Mouse (Mus musculus) liver, embryonic 18 days (tissue): ENCODE results near the gene Mad2l2. TPM values are rescaled to one million over a fixed set of nuclear protein-coding genes. Genes with fewer than 3 reads are reported as not detected.

ENCODE experiments used
- polyA plus RNA-seq: library from polyadenylated mRNA; depleted of rRNA; stranded (reverse); fragments of >200 nt; gene quantifications from 2 replicates; pipeline ENCODE4 v1.2.3, GENCODE M21; 2012; rRNA removed

Gene Mad2l2
- polyA plus RNA-seq = 12.2 and 13.0 TPM in 2 replicates

GRCm38 (mm10) chr4:148130133-148130532 lies at the start of gene Mad2l2:
Gene Mad2l2 (plus strand): TSS chr4:148130384.

GRCm38 (mm10) chr4:148087907-148088527 lies 42.2 kb upstream of the Mad2l2 start, which contains the start of gene Agtrap:
Gene Agtrap (minus strand): TSS chr4:148088031.

DNA sequence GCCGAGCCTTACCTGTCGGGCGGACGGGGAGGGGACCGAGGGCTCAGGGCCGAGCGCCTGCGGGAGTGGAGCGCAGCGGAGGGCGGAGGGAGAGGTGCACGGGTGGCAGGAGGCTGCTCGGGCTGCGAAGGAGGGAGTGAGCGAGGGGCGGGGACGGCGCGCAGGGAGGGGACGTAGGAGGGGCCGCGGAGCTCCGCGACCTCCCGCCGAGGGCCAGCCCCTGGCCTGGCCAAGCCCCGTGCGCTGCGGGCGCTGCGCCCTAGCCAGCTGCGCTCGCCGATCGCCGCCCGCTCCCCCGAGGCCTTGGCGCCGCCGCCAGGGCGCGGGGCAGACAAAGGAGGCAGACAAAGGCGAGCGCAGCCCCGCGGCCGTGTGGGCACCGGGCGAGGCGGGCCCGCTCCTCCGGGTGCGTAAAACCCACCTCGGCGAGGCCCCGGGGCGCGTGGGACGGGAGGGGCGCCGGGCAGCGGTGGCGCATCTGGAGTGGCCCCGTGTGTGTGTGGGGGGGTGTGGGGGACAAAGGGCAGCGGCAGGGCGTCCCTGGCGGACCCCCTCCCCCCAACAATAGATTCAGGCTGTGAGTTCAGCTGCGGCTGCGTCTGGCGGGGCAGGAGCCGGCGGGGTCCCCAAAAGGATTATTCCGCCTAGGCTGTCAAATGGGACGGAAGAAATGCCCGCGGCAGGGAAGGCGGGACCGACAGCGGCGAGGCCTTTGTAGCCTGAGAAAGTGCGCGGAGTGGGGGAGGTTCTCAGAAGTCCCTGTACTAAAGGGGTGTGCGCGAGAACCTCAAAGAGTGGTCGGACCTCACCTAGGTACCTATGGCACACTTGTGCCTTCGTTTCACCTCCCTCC lies 603 bp downstream of the Mad2l2 start, which contains the start of gene Draxin:
Gene Draxin (minus strand): TSS at position 138 of the 853 bp plus-strand sequence.

GRCm38 (mm10) chr4:148151267-148152168 lies 21.3 kb downstream of the Mad2l2 start, which contains the start of gene Fbxo6:
Gene Fbxo6 (minus strand): TSS chr4:148152140.

DNA sequence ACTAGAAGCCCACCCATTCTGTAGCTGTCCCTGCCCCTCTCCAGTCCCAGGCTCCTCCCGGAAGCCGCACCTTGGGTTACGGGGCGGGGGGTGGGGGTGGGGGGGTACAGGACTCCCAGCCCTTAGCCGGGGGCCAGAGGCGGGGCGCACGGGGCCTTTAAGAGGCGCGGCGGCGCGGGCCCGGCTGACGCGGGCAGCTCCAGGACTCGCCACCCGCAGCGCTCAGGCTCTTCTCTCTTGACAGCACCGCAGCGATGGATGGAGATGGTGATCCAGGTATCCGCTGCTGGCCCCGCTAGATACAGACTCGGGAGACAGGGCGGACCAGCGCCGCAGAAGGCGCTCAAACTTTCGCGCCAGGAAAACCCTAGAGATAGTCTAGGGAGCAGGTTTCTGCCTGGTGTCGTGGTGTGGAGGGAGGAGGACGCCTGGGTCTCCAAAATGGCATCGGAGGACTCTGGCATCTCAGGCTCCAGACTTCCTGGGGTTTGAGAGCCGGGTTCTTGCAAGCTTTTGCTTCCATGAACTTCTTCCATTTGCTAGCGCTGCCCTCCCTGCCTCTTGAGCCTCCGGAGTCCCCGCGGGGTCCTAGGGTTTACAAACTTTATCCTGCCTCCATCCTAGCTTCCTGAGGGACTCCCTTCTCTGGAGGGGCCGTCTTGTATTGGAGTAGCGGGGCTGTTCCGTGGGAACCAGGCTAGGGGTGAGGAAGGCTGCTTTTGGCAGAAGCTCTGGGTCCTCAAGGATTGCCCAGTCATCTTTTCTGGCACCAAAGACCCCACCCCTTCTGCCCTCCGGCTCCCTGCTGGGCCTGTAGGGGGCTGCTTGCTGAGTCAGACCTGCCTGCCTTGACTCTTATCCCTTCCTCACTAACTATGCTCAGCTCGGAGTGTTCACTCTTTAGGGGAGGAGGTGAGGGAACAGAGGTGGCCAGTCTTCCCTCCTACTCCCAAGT lies 30.5 kb downstream of the Mad2l2 start, which contains the start of the genes Fbxo44 and Fbxo2:
Gene Fbxo44 (minus strand): TSS at position 47 of the 955 bp plus-strand sequence.
Gene Fbxo2 (plus strand): TSS at position 186 of the 955 bp plus-strand sequence.

Other genes starting within 250 kb of the Mad2l2 start
- 9.5 and 11.6 TPM in 2 replicates for gene Mfn2, start 225.7 kb upstream of the Mad2l2 start, polyA plus RNA-seq
- 17.1 and 17.6 TPM in 2 replicates for gene Plod1, start 193.6 kb upstream of the Mad2l2 start, polyA plus RNA-seq
- gene 2510039O18Rik, start 189.5 kb upstream of the Mad2l2 start, polyA plus RNA-seq = 20.5 and 23.8 TPM in 2 replicates
- not detected in 2 replicates for gene Nppb, start 144.6 kb upstream of the Mad2l2 start, polyA plus RNA-seq
- gene Nppa, start 129.7 kb upstream of the Mad2l2 start, polyA plus RNA-seq = not detected in 2 replicates
- 3.3 and 3.8 TPM in 2 replicates for gene Clcn6, start 91.6 kb upstream of the Mad2l2 start, polyA plus RNA-seq
- gene Mthfr, start 91.3 kb upstream of the Mad2l2 start, polyA plus RNA-seq = 16.6 and 18.3 TPM in 2 replicates
- 5.1 and 5.6 TPM in 2 replicates for gene Agtrap, start 42.4 kb upstream of the Mad2l2 start, polyA plus RNA-seq
- gene Draxin, start 314 bp downstream of the Mad2l2 start, polyA plus RNA-seq = 0.14 and 0.17 TPM in 2 replicates
- 18.9 and 23.5 TPM in 2 replicates for gene Fbxo6, start 21.8 kb downstream of the Mad2l2 start, polyA plus RNA-seq
- 1.3 and 1.4 TPM in 2 replicates for gene Fbxo44, start 30.1 kb downstream of the Mad2l2 start, polyA plus RNA-seq
- gene Fbxo2, start 30.2 kb downstream of the Mad2l2 start, polyA plus RNA-seq = 0.07 TPM in 2 replicates
- 0.01 and 0.05 TPM in 2 replicates for gene Disp3, start 157.6 kb downstream of the Mad2l2 start, polyA plus RNA-seq